Mouse (Mus musculus): ENCODE results near the gene Olfr305.
"Not testable (repeated sequence)": the region's sequence is repeated elsewhere in the genome, so short reads cannot be mapped to it uniquely, and the experiment has no call there.

The Olfr305 gene

DNA sequence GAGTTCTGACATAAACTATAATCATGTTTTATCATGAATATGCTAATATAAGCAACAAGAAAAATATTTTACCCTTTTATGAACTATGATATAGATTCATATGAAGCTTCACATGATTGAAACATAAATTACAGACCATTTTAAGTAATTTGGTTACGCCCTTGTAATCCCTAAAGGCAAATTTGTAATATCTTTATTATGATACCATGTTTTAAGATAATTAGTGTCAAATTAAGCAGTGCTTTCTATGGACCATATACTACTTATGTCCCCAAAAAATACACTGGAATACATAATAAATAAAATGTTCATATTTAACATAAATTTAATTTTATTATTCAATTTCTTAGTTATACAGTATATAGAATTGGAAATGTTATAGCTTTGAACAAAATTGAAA lies at the start of gene Olfr305:
Olfr305 (minus strand) TSS at position 101 of the 400 bp plus-strand sequence.
- no peak for DNase-seq (ENCODE audit: low spot score in 2 of 2)

DNA sequence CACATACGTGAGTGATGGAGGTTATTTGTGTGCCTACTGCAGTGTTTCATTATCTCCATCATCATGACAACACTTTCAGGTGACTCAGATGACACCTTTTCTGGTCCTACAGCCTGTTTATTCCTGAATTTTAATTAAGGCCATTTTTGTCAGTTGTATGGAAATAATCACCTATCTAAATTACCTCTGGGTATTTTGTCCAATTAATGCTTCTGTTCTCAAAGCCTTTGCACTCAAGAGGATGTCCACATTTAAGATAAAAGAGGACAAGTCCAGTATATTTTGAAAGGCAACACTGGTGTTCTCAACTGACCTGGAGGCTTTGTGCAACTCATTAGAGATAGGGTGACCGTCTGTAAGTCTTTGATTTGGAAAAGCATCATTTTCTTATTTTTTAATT lies 36.8 kb upstream of the Olfr305 start, which contains the start of gene Olfr301:
Olfr301 (plus strand) TSS at position 301 of the 400 bp plus-strand sequence.
- DNase-seq (ENCODE audit: low spot score in 2 of 2): no peak

DNA sequence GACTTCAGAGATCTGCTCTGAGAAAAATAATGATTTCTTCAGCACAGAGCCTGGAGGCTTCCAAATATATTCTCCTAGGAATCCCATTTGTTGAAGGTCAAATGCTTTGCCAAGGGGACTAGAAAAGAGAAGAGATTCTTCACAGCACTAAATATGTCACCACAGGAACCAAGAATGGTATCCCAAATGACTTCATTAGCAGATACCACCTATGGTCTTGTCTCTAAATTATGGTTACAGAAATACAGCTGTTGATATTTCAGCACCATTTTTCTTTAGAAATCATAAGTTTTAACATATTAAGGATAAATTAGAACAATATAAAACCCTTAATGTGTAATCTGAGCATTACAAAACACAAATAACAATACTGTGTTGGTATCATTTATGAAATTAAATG lies 31.0 kb upstream of the Olfr305 start, which contains the start of gene Olfr303:
Olfr303 (minus strand) TSS at position 101 of the 400 bp plus-strand sequence.
- DNase-seq (ENCODE audit: low spot score in 2 of 2): no peak

DNA sequence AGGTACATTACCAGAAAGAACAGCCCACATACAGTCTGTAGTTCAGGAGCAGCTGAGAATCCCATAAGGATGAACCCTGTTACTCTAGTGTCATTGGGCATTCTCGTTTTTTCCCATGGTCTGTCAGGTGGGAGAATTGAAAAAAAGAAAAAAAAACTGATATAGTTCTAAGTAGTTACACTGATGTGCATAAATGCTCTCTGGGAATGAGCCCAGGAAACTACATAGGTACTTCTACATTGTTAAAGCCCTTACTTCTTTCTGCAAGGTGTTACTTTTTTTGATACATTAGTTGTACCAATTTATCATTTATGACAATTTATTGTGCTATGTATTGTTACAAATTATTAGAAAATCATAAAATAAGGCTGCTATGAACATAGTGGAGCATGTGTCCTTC lies 19.8 kb upstream of the Olfr305 start, which contains the start of gene Olfr304:
Olfr304 (minus strand) TSS at position 101 of the 400 bp plus-strand sequence.
- no peak for DNase-seq (ENCODE audit: low spot score in 2 of 2)

DNA sequence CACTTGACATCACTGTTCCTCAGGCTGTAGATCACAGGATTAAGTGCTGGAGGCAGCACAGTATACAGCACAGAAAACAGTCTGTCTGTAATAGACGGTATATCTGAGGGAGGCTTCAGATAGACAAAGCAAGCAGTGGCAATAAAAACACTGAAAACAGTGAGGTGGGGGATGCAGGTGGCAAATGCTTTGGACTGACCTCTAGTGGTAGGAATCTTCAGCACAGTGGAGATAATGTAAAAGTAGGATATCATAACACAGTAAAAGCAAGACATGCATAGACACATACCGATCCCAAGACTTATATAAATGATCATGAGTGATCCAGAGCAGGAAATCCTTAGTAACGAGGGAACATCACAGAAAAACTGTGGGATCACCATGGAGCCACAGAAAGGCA lies 19.0 kb upstream of the Olfr305 start:
- DNase-seq (ENCODE audit: low spot score in 2 of 2): no peak

DNA sequence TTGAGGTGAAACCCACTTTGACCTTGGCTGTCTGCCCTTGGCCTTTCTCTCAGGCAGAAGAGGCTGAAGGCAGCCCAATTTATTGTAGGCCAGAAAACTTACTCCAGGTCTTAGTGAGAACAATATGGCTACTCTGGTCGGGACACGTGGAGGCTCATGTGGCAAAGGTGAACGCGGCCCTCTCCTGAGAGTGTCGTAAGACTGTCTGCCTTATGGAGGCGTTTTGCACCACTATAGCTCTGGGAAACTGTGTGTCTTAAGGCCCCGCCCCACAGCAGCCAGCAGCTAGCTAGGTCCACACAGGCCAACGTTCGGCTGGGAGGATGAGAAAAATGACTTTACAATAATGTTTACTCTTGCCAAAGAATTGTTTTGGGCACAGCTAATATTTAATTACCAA lies 20.4 kb downstream of the Olfr305 start:
- not testable (repeated sequence) for DNase-seq (ENCODE audit: low spot score in 2 of 2)

DNA sequence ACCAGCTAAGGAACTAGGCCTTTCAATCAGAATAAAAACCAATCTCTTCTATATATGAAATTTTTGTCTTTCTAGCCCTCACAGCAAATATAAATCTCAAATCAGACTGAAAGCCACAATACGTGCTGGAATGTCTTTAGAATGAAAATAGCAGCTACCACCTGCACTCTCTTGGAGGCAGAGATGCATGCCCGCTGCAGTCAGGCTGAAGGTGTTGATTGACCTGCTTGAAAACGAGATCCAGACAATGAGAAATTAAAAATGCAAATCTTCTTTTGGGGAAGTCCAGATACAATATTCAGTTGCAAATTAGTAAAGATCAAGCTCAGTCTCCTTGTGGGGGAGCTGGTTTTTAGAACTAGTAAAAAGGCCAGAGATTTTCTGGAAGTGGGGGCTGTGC lies 22.5 kb downstream of the Olfr305 start:
- DNase-seq (ENCODE audit: low spot score in 2 of 2): no peak

DNA sequence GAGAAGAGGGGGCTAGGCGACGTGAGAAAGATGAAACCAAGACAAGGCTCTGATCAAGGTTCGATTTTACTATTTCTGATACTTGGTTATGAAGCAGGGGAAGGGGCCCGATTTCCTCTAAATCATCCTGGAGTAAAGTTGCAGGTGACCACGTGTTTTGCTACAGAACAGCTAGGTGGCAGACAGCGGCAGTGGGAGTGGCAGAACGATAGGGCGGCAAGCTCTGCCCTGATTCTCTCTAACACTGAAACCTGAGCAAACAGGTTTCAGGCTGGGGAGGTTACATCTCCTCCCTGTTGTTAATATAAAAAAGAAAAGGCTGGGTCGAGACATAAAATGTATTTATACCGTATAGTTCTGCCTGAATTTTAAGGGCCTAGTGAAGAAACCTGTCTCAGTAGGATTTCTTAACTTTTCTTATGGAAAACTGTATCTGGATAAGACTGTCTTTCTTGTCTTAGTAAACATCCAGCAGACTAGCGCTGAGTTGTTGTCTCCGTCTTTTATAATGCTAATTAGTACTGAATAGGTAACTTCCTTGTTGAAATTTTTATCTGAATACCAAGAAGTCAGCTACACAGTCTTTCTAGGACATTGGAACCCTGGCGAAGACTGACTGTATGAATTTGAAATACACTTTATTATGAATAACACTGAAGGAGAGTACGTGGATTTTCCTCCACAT lies 23.7 kb downstream of the Olfr305 start:
- no peak for DNase-seq (ENCODE audit: low spot score in 2 of 2)

DNA sequence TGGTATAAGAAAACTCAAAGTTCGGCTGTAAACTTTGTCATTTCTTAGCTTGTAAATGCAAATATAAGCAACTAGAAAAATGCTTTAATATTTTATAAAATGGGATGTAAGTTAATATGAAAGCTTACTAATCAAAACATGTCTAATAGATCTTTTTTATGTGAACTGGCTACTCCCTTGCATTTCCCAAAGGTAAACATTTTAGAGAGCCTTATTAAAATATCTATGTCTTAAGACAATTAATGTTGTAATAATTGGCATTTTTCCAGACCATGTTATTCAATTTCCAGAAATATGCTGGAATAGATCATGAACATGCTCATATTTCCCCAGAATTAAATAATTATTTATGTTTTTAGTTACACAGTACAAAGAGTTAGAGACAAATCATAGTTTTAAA lies 29.2 kb downstream of the Olfr305 start, which contains the start of gene Olfr307:
Olfr307 (minus strand) TSS at position 101 of the 400 bp plus-strand sequence.
- no peak for DNase-seq (ENCODE audit: low spot score in 2 of 2)

DNA sequence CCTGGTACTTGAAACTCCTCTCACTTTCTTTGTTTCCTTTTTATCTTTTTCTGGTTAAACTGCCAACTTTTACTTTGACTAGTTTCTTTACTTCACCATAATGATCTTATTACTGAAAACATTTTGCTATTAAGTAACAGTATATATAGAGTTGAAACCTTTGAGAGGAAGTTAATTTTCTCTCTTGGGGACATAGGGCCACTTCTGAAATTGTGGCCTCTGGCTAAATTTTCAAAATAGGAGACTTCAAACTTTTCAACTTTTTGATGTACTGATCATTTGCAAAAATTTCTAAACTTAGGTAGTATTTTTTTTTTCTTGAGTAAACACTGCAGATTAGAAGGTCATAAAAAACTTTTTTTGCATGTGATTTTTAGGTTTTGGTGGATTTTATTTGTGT lies 41.2 kb downstream of the Olfr305 start, which contains the start of gene Olfr308:
Olfr308 (minus strand) TSS at position 101 of the 400 bp plus-strand sequence.
- no peak for DNase-seq (ENCODE audit: low spot score in 2 of 2)

DNA sequence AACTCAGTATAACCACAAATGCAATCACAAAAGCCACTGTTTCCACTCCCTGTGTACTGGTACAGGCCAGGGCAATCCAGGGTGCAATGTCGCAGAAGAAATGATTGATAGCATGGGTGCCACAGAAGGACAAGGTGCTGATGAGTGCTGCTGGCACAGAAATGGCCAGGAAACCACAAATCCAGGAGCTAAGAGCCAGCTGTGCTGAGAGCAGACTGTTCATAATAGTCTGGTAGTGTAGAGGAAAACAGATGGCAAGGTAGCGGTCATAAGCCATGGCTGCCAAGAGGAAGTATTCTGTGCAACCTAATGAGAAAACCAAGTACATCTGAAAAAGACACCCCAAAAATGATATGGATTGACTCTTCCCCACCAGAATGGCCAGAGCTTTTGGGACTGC lies 45.4 kb downstream of the Olfr305 start:
- DNase-seq (ENCODE audit: low spot score in 2 of 2): no peak

DNA sequence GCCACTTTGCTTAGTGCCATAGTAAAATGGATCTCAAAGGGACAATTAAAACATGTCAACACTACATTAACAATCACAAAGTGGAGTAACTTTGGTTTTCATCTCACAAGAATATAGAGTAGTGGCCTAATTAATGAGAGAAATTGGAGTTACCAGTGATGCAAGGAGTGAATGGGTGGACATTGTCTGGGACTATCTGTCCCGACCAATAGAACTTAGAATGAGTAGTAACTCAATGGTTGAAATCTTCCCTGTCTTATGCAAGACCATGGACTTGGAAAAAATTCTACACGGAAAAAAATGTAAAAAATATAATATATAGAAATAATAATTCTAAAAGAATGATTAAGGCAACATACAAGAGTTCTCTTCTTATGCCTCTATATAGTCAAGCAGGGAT lies 53.1 kb downstream of the Olfr305 start, which contains the start of gene Olfr309:
Olfr309 (minus strand) TSS at position 101 of the 400 bp plus-strand sequence.
- DNase-seq (ENCODE audit: low spot score in 2 of 2): no peak
